Mouse (Mus musculus): ENCODE results near the gene Txndc16. TPM values are rescaled to one million over a fixed set of nuclear protein-coding genes. Genes with fewer than 3 reads are reported as not detected.
A peak's percentile ranks its signal among the peaks of the same experiment; 100 is the strongest.

Gene Txndc16
- total RNA-seq (2021) = 10 to 100 TPM; 68.2 to 68.5 TPM

DNA sequence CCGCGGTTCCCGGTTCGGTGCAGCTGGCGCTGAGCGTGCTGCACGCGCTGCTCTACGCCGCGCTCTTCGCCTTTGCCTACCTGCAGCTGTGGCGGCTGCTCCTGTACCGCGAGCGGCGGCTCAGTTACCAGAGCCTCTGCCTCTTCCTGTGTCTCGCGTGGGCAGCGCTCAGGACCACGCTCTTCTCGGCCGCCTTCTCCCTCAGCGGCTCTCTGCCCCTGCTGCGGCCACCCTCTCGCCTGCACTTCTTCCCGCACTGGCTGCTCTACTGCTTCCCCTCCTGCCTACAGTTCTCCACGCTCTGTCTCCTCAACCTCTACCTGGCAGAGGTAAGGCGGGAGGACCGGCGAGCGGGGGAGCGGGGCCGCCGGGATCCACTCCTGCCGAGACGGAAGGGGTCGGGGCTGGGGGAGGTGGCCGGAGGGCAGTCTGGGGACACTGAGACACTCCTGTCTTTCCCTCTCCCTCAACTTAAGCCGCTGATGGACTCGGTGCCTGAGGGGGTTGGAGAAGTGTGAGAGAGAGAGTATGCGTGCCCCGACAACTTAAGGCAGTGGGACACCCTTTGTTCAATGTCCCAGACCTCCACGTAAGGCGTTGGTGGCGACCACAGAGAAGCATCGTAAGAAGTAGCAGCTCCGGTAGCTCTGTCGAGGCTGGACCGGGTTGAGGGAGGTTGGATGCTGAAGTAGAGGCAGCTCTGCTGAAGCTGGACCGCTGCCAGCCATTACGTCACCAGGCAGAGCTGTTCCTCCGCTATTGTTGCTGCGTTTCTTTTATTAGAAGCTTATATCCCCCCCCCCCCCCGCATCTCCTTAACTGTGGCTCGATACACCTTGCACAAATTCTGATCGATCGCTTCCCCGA, at the start of gene Txndc16:
Gene Txndc16, minus strand, starts transcription at position 239 of the 867 bp plus-strand sequence.
- peak; percentile 76 to 90 for DNase-seq (ENCODE audit: extremely low spot score in 1 of 2, low spot score in 2 of 2)
- intact Hi-C loops (cut with DNase I) = no loop called here

DNA sequence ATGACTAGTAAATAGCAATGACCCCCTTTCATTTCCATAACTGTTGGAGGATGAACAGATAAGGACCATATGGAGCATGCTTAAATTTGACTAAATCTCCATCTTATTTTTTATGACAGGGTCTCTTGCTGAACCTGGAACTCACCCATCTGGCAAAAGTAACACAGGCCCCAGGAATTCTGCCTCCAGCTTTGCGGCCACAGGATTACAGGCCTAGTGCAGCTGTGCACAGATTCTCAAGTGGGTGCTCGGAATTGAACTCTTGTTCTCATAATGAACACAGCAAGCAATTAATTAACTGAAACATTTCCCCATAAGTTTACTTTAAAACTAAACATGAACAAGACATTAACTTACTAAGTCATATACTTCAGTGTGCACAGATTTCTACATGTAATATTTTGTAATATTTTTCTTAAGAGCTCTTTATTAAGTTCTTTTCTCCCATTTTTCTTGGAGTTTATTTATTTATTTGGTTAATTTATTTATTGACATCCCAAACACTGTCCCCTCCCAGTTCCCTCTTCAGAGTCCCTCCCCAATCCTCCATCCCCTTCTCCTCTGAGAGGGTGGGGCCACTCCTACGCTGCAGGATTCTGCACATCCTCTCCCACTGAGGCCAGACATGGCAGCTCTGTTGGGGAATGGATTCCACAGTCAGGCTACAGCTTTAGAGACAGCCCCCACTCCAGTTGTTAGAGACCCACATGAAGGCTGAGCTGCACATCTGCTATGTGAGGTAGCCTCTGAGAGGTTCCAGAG, 43.9 kb upstream of the Txndc16 start:
- intact Hi-C loops (cut with DNase I) = no loop called here
- no peak for DNase-seq (ENCODE audit: extremely low spot score in 1 of 2, low spot score in 2 of 2)

DNA sequence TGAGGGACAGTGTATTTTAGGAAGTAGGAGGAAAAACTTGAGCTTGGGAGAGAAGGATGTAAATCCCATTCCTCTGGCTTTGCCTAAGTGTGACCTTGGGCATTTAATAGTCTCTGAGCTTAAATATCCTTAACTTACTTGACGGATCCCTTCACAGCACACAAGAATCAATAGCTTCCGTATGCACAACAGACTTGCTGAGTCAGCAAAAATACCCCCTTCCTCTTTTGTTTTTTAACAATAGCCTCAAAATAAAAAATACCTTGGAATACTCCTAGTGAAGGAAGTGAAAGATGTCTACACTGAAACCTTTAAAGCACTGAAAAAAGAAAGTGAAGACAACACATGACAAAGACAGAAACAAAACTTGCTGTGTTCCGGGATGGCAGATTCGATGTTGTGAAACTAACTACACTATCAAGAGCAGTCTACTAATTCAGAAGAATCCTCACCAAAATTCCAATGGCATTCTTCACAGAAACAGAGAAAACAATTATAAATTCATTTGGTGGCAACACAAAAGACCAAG, 31.5 kb upstream of the Txndc16 start:
- no peak for DNase-seq (ENCODE audit: extremely low spot score in 1 of 2, low spot score in 2 of 2)
- intact Hi-C loops (cut with DNase I) = no loop called here

DNA sequence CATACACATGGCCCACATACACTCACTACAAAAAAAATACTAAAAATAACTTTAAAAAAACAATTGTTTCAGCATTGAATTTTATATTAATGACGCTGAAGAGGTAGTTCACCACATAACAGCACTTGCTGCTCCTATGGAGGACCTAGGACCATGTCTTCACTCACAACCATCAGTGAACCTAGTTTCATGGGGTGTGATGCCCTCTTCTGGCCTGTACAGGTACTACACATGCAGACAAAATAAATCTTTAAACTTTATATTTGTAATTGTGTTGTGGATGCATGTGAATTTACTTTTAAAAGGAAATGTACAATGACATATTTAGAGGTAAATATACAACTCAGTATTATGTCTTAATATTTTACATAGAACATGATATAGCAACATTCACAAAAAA, 21.5 kb upstream of the Txndc16 start:
- no peak for DNase-seq (ENCODE audit: extremely low spot score in 1 of 2, low spot score in 2 of 2)
- intact Hi-C loops (cut with DNase I) = no loop called here

- intact Hi-C loops (cut with DNase I) = no loop called here
- DNase-seq (ENCODE audit: extremely low spot score in 1 of 2, low spot score in 2 of 2) = no peak
These were observed 18.9 kb upstream of the Txndc16 start for GRCm38 (mm10) chr14:45239042-45239441.

DNA sequence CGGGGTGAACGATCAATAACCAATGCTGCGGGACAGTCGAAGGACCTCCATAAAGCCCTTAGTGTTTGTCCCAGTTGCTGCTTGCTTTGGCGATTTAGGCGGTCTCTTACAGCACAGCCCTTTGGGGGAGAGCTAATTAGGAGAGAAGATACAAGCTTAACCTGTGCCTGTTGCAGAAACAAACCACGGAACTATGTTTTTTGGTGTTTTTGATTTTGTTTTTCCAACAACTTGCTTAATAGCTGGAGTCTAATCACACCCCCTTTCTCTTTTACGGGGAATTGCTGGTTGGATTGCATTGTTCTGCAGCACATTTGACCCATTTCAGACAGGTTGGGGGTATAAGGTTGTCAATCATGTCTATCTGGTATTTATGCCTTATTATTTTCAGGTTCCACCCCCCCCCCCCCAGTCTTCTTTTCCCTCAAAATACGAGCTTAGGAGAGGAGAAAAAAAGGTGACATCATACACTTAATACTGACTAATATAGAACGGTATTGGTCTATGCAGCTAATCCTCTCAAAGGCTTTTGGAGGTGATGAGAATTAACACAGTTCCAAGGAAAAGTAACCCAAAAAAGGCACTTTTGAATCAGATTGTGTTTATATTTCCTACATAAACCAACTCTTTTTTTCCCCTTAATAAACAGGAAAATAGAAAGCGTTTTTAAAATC, 966 bp upstream of the Txndc16 start:
- DNase-seq (ENCODE audit: extremely low spot score in 1 of 2, low spot score in 2 of 2) = no peak
- intact Hi-C loops (cut with DNase I) = no loop called here

DNA sequence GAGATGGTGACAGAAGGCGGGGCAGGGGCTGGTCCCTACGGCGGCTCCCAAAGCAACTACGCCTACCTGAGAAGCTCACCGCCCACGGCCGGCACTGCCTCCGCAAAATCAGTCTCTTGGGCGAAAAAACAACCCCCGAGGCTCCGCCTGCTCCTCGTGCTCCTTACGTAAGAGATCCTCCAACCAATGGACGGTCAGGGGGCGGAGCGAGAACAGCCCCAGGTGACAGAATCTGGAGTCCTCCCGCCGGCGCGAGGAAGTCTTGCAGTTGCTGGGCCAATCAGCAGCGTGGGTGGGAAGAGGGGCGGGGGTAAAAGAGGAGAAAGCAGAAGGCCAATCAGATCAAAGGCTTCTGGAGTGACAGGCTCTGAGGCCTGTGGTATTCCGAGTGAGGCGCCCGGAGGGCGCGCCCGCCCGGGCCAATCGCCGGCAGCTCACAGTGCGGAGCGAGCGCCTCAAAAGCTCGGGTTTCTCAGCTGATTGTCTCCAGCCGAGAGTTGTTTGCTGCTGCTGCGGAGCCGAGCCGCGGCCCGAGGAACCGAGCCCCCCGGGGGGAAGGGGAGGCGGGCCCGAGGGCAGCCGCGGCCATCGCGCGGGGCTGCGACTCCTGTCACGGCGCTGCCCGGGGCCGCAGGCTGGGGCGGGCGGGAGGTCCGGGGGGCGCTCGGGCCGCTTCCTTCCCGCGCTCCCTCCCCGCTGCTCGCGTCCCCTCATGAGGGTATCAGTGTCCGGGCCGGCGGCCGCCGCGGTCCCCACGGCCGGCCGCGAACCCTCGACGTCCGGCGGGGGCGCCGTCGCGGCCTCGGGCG, 643 bp downstream of the Txndc16 start, which contains the start of gene Gpr137c:
Gene Gpr137c, plus strand, starts transcription at position 437 of the 809 bp plus-strand sequence.
- DNase-seq (ENCODE audit: extremely low spot score in 1 of 2, low spot score in 2 of 2) = peak; percentile 98 to 100
- intact Hi-C loops (cut with DNase I) = no loop called here

DNA sequence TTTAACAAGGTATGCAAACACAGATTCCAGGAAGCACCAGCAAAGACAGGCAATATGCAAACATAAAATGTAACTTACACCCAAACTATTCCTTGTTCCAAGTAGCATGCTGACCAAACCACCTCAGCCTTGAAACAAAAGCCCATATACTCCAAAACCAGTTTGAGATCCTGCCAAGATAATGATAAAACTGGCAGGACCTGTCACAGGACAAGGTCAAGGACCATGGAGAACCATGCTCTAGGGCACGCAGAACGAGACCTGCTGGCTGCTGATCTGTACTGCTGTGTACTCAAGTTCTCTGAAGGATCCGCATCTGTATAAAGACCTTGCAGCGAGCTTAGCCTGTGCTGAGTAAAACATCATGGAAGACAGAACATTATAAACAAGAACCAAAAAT, 2.4 kb downstream of the Txndc16 start:
- intact Hi-C loops (cut with DNase I) = no loop called here
- no peak for DNase-seq (ENCODE audit: extremely low spot score in 1 of 2, low spot score in 2 of 2)

DNA sequence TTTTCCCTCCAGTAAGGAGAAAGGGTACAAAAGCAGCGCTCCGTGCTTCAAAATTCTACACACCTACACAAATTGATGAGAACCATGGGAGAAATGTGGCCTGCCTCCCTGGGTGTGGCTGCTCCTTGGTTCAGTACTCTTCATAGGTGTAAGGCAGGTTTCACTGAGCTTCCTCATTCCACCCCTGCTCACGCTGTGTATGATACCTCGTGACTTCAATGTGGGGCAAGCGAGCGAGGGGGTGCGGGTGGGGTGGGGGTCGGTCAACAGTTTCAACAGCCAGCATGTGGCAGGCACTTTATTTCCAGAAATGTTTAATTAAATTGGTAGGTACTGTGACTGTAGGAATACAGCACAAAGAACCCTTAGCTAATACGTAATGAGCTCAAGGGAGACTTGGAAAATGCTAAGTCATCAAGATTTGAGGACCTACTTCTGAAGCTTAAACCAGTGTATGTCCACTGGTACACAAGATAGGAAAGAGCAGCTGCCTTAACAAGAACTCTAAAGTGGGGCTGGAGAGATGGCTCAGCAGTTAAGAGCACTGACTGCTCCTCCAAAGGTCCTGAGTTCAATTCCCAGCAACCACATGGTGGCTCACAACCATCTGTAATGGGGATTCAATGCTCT, 3.3 kb downstream of the Txndc16 start:
- DNase-seq (ENCODE audit: extremely low spot score in 1 of 2, low spot score in 2 of 2) = no peak
- intact Hi-C loops (cut with DNase I) = no loop called here

- no peak for DNase-seq (ENCODE audit: extremely low spot score in 1 of 2, low spot score in 2 of 2)
- intact Hi-C loops (cut with DNase I) = no loop called here
These were observed 8.7 kb downstream of the Txndc16 start for GRCm38 (mm10) chr14:45211431-45211830.

DNA sequence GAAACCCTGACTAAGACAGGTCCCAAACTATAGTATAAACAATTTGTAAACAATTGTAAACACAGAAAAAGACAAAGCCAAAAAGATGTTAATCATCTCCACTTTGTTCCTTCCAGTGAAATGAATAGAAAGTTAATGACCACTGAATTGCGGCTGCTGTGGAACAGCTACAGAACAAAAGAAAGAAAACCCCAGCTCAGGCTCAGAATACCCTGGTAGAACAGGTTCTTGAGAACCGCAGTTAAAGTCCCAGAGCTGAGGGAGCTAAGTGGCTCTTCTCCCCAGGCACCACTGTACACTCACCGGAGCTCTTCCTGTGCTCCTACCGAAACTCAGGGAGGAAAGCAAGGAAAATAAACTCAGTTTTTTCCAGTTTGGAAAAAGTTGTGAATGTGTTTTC, 9.4 kb downstream of the Txndc16 start:
- intact Hi-C loops (cut with DNase I) = no loop called here
- no peak for DNase-seq (ENCODE audit: extremely low spot score in 1 of 2, low spot score in 2 of 2)

GRCm38 (mm10) chr14:45200607-45201006, 19.5 kb downstream of the Txndc16 start:
- intact Hi-C loops (cut with DNase I) = no loop called here

DNA sequence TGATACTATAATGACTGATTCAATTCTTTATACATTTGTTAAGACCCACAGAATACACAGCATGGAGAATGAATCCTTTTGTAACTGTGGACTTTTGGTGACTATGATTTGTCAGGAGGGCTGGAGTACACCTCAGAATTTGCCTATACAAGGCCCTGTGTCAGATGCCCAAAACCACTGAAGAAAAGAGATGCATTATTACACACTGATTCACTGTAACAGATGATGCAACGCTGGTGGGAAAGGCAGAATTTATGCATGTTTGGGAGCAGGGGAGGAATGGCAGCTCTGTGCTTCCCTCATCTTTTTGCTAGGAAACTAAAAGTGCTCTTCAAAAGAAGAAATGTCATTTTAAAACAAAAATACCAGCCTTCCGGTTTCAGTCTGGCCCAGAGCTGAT, 29.1 kb downstream of the Txndc16 start:
- DNase-seq (ENCODE audit: extremely low spot score in 1 of 2, low spot score in 2 of 2) = no peak
- intact Hi-C loops (cut with DNase I) = no loop called here

More at GRCm38 (mm10) chr14:45200607-45201006, 19.5 kb downstream of the Txndc16 start:
- DNase-seq (ENCODE audit: extremely low spot score in 1 of 2, low spot score in 2 of 2) = no peak

DNA sequence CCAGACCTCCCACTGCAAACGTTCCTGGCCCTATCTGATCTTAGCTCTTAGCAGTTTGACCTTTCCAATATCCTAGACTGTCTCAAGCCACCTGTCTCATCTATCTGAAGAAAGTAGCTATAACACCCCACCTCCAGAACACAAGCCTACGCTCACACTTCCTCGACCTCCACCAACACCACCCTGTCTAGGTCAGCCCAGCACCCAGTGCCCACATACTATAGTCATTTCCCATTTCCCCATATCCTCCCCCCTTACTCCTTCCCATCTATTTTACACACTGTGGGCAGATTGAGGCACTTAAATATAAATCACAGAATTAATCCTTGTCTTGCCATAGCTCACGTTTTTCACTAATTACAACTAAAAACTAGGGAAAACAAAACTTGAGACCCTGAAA, 38.5 kb downstream of the Txndc16 start:
- no peak for DNase-seq (ENCODE audit: extremely low spot score in 1 of 2, low spot score in 2 of 2)
- intact Hi-C loops (cut with DNase I) = no loop called here

- DNase-seq (ENCODE audit: extremely low spot score in 1 of 2, low spot score in 2 of 2) = no peak
These were observed 40.5 kb downstream of the Txndc16 start for GRCm38 (mm10) chr14:45179606-45180005.

GRCm38 (mm10) chr14:45179186-45179585, 40.9 kb downstream of the Txndc16 start:
- intact Hi-C loops (cut with DNase I) = no loop called here
- DNase-seq (ENCODE audit: extremely low spot score in 1 of 2, low spot score in 2 of 2) = no peak

More at GRCm38 (mm10) chr14:45179606-45180005, 40.5 kb downstream of the Txndc16 start:
- intact Hi-C loops (cut with DNase I) = no loop called here

DNA sequence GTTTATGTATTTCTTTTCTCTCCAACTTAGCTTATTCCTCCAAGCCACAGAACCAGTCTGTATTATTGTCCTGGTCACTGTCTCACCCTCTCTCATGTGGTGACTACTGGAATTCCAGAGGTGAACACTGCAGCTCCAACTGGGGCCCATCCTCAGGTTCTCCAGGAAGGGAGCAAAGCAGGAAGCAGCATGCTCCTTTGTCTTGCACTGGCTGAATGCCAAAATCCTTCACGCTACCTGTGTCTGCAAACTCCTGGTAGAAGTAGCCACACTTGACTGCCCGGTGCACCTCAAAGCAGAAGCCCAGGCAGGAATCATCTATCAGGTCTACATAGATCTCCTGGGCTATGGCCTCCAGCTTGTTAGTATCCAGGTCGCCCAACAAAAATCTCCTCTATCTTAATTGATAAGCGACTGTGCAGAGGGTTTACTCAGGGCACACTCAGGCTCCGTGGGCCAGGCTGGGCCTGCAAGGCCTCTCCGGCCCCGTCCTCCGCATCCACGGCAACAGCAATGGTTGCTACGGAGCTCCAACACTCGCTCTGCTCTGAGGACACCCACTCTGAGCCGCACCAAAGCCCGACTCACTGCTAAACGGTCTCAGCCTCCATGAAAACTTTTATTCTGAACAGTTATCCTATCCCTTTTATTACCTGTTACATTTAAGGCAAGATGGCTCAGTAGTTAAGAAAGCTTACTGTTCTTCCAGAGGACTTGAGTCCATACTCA, 45.0 kb downstream of the Txndc16 start:
- intact Hi-C loops (cut with DNase I) = no loop called here
- no peak for DNase-seq (ENCODE audit: extremely low spot score in 1 of 2, low spot score in 2 of 2)
